Mouse (Mus musculus) liver, embryonic 14.5 days (tissue): ENCODE results near the gene Ehbp1l1.

ENCODE experiments used
- CTCF ChIP-seq: IDR thresholded peaks from 2 replicates; pipeline ENCODE4 v1.5.1; 2016; ENCODE audit warnings: antibody characterized with exemption, low read depth, control low read depth
- EP300 ChIP-seq: IDR thresholded peaks from 2 replicates; pipeline ENCODE4 v1.6.1; 2016; ENCODE audit warnings: antibody characterized with exemption, low read depth

GRCm38 (mm10) chr19:5756321-5756985, 30.3 kb upstream of the Ehbp1l1 start:
- TF ChIP-seq CTCF (no peak), EP300 (no peak)
